Mouse (Mus musculus) lung, adult 10 weeks (tissue): ENCODE data around the gene Tctex1d2. TPM values are rescaled to one million over a fixed set of nuclear protein-coding genes. Genes with fewer than 3 reads are reported as not detected.

Experiments
- polyA plus RNA-seq: library from polyadenylated mRNA; stranded (reverse); fragments of 350-450 nt; fragmentation: Illumina TruSeq; extraction: RNeasy Lipid Tissue Mini Kit (QIAGEN cat#74804); gene quantifications from one replicate; pipeline ENCODE4 v1.2.3, GENCODE M21; 2014; ENCODE audit warnings: low read depth, low replicate concordance; ENCODE audit not compliant: insufficient read depth

The Tctex1d2 gene
- polyA plus RNA-seq: 20.8 TPM

GRCm38 (mm10) chr16:32419517-32420483 is at the start of gene Tctex1d2:
Tctex1d2 (plus strand) TSS chr16:32419702.

GRCm38 (mm10) chr16:32400267-32400666 is 19.2 kb upstream of the Tctex1d2 start, which contains the start of gene Tm4sf19:
Tm4sf19 (plus strand) TSS chr16:32400506.

GRCm38 (mm10) chr16:32430474-32431046 is 11.1 kb downstream of the Tctex1d2 start, which contains the start of gene Pcyt1a:
Pcyt1a (plus strand) TSS chr16:32430921.

Other genes starting within 250 kb of the Tctex1d2 start
- gene Bex6, start 239.9 kb upstream of the Tctex1d2 start, polyA plus RNA-seq: not detected
- gene Fbxo45, start 172.5 kb upstream of the Tctex1d2 start, polyA plus RNA-seq: 7.9 TPM
- 12.9 TPM for gene Wdr53, start 172.5 kb upstream of the Tctex1d2 start, polyA plus RNA-seq
- 0.22 TPM for gene Smco1, start 148.2 kb upstream of the Tctex1d2 start, polyA plus RNA-seq
- gene Rnf168, start 142.2 kb upstream of the Tctex1d2 start, polyA plus RNA-seq: 8.4 TPM
- gene Ubxn7, start 87.4 kb upstream of the Tctex1d2 start, polyA plus RNA-seq: 6.6 TPM
- not detected for gene Tm4sf19, start 19.2 kb upstream of the Tctex1d2 start, polyA plus RNA-seq
- gene Pcyt1a, start 11.2 kb downstream of the Tctex1d2 start, polyA plus RNA-seq: 24.2 TPM
- not detected for gene Slc51a, start 68.2 kb downstream of the Tctex1d2 start, polyA plus RNA-seq
- gene Zdhhc19, start 76.6 kb downstream of the Tctex1d2 start, polyA plus RNA-seq: not detected
- gene Tfrc, start 189.2 kb downstream of the Tctex1d2 start, polyA plus RNA-seq: 31.2 TPM
- gene Tnk2, start 224.2 kb downstream of the Tctex1d2 start, polyA plus RNA-seq: 22.5 TPM